Mouse (Mus musculus) heart, postnatal 10 days (tissue): Measurements from ENCODE around the gene Ucn. TPM values are rescaled to one million over a fixed set of nuclear protein-coding genes. Genes with fewer than 3 reads are reported as not detected.
A peak's percentile ranks its signal among the peaks of the same experiment; 100 is the strongest.

Source experiments
- DNase-seq, 2 experiments: peaks; one replicate each; pipeline ENCODE4 v3.0.0; 2021
- intact Hi-C: fragments of 180-260 bp; cut with DNase I; formaldehyde crosslinking; loops from one replicate; pipeline ENCODE4 v1.15.1; 2025
- total RNA-seq, 2 experiments: library from RNA; stranded (reverse); gene quantifications; 2 replicates each; pipeline ENCODE4 v1.2.3; 2021

Gene Ucn
- total RNA-seq, 2 experiments from 2014 or later = not detected

- intact Hi-C loops = loop anchor here (5.0 to 10.0 kb wide), 2 partner anchors 58 to 306 kb away; partner anchors contain the start of gene Cad
- no peak for DNase-seq
Observed at GRCm38 (mm10) chr5:31110781-31111180, 27.8 kb downstream of the Ucn start.

DNA sequence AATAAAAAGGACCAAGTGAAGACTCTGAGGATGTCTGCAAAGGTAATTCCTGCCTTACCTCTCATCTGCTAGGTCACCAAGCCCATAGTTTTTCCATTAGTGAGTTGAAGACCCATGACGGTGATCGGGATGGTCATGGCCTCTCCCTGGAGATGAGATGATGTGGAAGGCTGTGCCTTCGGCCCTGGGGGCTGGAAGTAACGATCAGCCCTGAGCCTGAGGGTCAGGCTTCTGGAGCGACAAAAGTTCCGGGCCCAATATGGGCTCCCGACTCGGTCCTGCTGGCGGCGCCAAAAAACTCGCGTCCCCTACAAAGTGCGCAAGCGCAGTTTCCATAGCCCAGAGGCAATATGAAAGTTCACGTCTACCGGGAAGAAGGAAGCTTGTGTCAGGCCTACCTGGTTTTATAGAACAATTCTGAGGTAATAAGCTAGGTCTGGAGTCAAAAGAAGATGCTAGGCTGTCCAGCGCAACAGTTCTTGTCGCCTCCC is 30.6 kb downstream of the Ucn start, which contains the start of gene Slc30a3:
Gene Slc30a3 (minus strand): TSS at position 238 of the 491 bp plus-strand sequence.
- no peak for DNase-seq
- intact Hi-C loops = no loop called here

GRCm38 (mm10) chr5:31105814-31106335 is 32.8 kb downstream of the Ucn start, which contains the start of gene Dnajc5g:
TSS of gene Dnajc5g (plus strand) at chr5:31106285.
- DNase-seq = no peak
- intact Hi-C loops = no loop called here

DNA sequence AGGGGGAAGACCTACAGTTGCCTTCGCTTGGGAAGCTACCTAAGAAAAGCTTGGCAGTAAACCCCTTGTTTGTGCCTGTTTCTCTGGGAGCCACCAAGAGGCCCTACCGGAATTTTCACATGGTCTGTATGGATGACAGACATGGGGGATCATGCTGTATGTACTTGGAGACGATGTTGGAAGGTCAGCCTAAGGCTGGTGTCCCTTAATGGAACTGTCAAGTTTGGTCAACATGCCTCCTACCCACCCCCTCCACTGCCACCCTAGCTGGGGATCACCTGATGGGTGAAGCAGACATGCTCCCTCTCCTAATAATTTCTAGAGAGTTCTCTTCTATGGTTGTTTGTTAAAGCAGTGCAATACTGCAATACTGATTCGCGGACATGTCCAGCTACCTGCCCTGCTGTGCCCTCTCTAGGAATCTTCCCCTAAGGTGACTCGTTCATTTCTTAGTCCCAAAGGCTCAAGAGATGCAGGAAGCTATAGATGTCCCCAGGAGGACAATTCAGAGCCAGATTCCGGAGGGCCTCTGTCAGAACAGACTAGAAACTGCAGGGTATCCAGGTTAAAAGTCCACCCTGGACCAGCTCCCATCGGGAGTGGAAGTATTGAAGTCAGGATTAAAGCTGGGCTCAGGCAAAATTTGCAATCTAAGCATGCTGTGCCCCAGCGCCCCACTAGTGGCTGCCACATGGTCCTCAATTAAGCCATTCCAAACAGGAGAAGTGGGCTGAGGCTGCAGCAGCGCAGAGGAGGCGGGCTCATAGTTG is 42.7 kb downstream of the Ucn start:
- intact Hi-C loops = no loop called here
- no peak for DNase-seq

GRCm38 (mm10) chr5:31094799-31095691 is 43.6 kb downstream of the Ucn start:
- peak; percentile 68 to 75 for DNase-seq
- intact Hi-C loops = no loop called here

- intact Hi-C loops = no loop called here
- DNase-seq = no peak
Observed at GRCm38 (mm10) chr5:31094100-31094798, 44.4 kb downstream of the Ucn start.

- DNase-seq = no peak
- intact Hi-C loops = no loop called here
Observed at GRCm38 (mm10) chr5:31093151-31094041, 45.2 kb downstream of the Ucn start.

DNA sequence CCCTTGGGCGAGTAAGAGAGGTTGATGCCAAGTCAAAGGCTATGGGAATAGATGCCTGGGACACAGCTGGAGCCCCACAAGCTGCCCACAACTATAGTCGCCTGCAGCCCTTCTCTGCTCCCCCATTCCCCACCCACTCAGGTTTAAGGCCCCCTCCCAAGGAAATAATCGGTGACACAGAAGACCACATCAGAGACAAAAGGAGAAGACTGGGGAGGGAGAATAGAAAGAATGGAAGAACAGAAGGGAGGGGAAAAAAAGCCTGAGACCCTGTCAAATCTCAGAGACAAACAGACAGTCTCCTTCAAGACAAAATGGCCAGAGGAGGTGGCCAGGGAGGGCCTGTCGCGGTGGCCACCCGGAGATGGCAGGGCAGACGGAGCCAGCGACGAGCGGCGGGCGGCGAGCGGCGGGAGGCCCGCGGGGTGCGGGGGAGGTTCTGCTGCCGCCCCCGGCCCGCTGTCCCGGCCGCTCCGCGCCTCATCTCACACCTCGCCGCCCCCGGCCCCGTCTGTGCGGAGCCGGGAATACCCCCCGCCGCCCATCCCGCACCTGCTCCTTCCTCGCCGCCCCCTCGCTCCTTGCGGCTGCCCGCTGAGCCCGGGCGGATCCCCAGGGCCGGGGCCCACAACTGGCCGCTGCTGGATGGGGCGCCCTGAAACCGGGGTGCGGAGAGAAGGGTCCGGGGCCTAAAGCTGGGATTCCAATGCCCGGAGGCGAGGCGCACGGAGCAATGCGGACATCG is 46.2 kb downstream of the Ucn start:
- intact Hi-C loops = no loop called here
- DNase-seq = no peak

Other genes starting within 250 kb of the Ucn start
- gene Ost4, start 231.0 kb downstream of the Ucn start, total RNA-seq = 100 to 1,000 TPM; 162 to 178 TPM
- gene Emilin1, start 225.4 kb downstream of the Ucn start, total RNA-seq = 10 to 100 TPM; 68.4 to 76.3 TPM
- gene Khk, start 217.4 kb downstream of the Ucn start, total RNA-seq = 10 to 100 TPM in 1 of 2 experiments, 1 to 10 TPM in 1; 9.5 to 12.7 TPM
- gene Cgref1, start 193.2 kb downstream of the Ucn start, total RNA-seq = under 1 TPM; 0.60 to 0.64 TPM
- 10 to 100 TPM; 64.9 to 71.3 TPM for gene Preb, start 178.5 kb downstream of the Ucn start, total RNA-seq
- gene Tcf23, start 170.2 kb downstream of the Ucn start, total RNA-seq = under 1 TPM; 0.15 to 0.53 TPM
- gene Atraid, start 90.5 kb downstream of the Ucn start, total RNA-seq = 10 to 100 TPM; 62.7 to 64.1 TPM
- gene Slc5a6, start 89.9 kb downstream of the Ucn start, total RNA-seq = 1 to 10 TPM; 4.7 to 4.8 TPM
- 10 to 100 TPM; 19.1 to 21.7 TPM for gene Cad, start 84.0 kb downstream of the Ucn start, total RNA-seq
- gene Dnajc5g, start 32.5 kb downstream of the Ucn start, total RNA-seq = not detected
- gene Slc30a3, start 30.6 kb downstream of the Ucn start, total RNA-seq = under 1 TPM in 1 of 2 experiments, not detected in 1; 0.25 TPM
- 10 to 100 TPM; 67.3 to 78.0 TPM for gene Trim54, start 22.1 kb downstream of the Ucn start, total RNA-seq
- 10 to 100 TPM; 52.1 to 59.3 TPM for gene Mpv17, start 15.4 kb upstream of the Ucn start, total RNA-seq
- 1 to 10 TPM in 1 of 2 experiments, under 1 TPM in 1; 0.38 to 1.6 TPM for gene Gm29609, start 41.1 kb upstream of the Ucn start, total RNA-seq
- 10 to 100 TPM; 45.1 to 48.3 TPM for gene Gtf3c2, start 41.3 kb upstream of the Ucn start, total RNA-seq
- gene Snx17, start 54.4 kb upstream of the Ucn start, total RNA-seq = 10 to 100 TPM; 80.0 to 80.7 TPM
- 10 to 100 TPM; 44.8 to 45.2 TPM for gene Eif2b4, start 54.6 kb upstream of the Ucn start, total RNA-seq
- 10 to 100 TPM; 12.7 to 12.9 TPM for gene Zfp513, start 63.5 kb upstream of the Ucn start, total RNA-seq
- gene Ppm1g, start 81.9 kb upstream of the Ucn start, total RNA-seq = 10 to 100 TPM; 70.1 to 86.9 TPM
- 10 to 100 TPM; 83.8 to 85.2 TPM for gene Nrbp1, start 102.0 kb upstream of the Ucn start, total RNA-seq
- gene Gm9970, start 102.4 kb upstream of the Ucn start, total RNA-seq = 1 to 10 TPM in 1 of 2 experiments, not detected in 1; 1.0 TPM
- gene Krtcap3, start 112.9 kb upstream of the Ucn start, total RNA-seq = 1 to 10 TPM; 2.1 to 2.5 TPM
- gene Ift172, start 152.3 kb upstream of the Ucn start, total RNA-seq = 10 to 100 TPM; 34.1 to 40.4 TPM
- gene Fndc4, start 157.3 kb upstream of the Ucn start, total RNA-seq = 10 to 100 TPM in 1 of 2 experiments, 1 to 10 TPM in 1; 3.6 to 10.3 TPM
- not detected for gene Gckr, start 158.6 kb upstream of the Ucn start, total RNA-seq